Mouse (Mus musculus): ENCODE results near the gene Kif24. TPM values are rescaled to one million over a fixed set of nuclear protein-coding genes. Genes with fewer than 3 reads are reported as not detected.

The Kif24 gene
- total and polyA plus RNA-seq, 3 experiments, result 7.0 to 47.8 (median 21.6) TPM

- ATAC-seq (ENCODE audit: extremely low read depth, insufficient number of reproducible peaks, low FRiP score, poor library complexity, severe bottlenecking) (no peak), DNase-seq (ENCODE audit: low spot score) (no peak)
- Histone ChIP-seq H3K27me3 (ENCODE audit: insufficient read depth, low read length) (no peaks in the 10 kb centered on the region), H3K4me3 (ENCODE audit: low read depth, low read length) (no peak overlapping the region), H3K9me3 (replicated peaks) (no peaks in the 10 kb centered on the region), H3K36me3 (replicated peaks) (peaks cover 70% of the 10 kb centered on the region), H3K4me1 (ENCODE audit: insufficient read depth, low read depth, low read length) (peaks cover 7% of the 10 kb centered on the region)
- TF ChIP-seq POLR2AphosphoS5 (IDR thresholded peaks at IDR 0.05; ENCODE audit: insufficient replicate concordance, low read depth, low read length) (no peak), CTCF (IDR thresholded peaks at IDR 0.05; ENCODE audit: low read depth, low read length) (no peak), TAL1 (conservative IDR thresholded peaks at IDR 0.05; ENCODE audit: low read depth, low read length) (no peak), GATA1 (IDR thresholded peaks at IDR 0.05; ENCODE audit: borderline replicate concordance, low read length) (no peak), GATA2 (IDR thresholded peaks at IDR 0.05; ENCODE audit: borderline replicate concordance, low read depth, low read length) (no peak)
Observed at GRCm38 (mm10) chr4:41442790-41443302, 21.8 kb downstream of the Kif24 start.

- ATAC-seq (ENCODE audit: extremely low read depth, insufficient number of reproducible peaks, low FRiP score, poor library complexity, severe bottlenecking) (no peak), DNase-seq (ENCODE audit: low spot score) (no peak)
- H3K36me3 ChIP-seq (replicated peaks), result peaks cover 60% of the 10 kb centered on the region
- H3K9me3 ChIP-seq (replicated peaks), result no peaks in the 10 kb centered on the region
- TF ChIP-seq GATA1 (IDR thresholded peaks at IDR 0.05; ENCODE audit: borderline replicate concordance, low read length), result no peak
- TF ChIP-seq POLR2AphosphoS5 (IDR thresholded peaks at IDR 0.05; ENCODE audit: insufficient replicate concordance, low read depth, low read length), result no peak
- TF ChIP-seq CTCF (IDR thresholded peaks at IDR 0.05; ENCODE audit: low read depth, low read length), result no peak
- TF ChIP-seq GATA2 (IDR thresholded peaks at IDR 0.05; ENCODE audit: borderline replicate concordance, low read depth, low read length), result no peak
- TF ChIP-seq TAL1 (conservative IDR thresholded peaks at IDR 0.05; ENCODE audit: low read depth, low read length), result no peak
- peaks cover 11% of the 10 kb centered on the region for H3K4me1 ChIP-seq (ENCODE audit: insufficient read depth, low read depth, low read length)
- H3K4me3 ChIP-seq (ENCODE audit: low read depth, low read length), result no peak overlapping the region
- H3K27me3 ChIP-seq (ENCODE audit: insufficient read depth, low read length), result no peaks in the 10 kb centered on the region
Observed at GRCm38 (mm10) chr4:41438931-41439330, 25.8 kb downstream of the Kif24 start.

GRCm38 (mm10) chr4:41416966-41417365, 47.7 kb downstream of the Kif24 start:
- Histone ChIP-seq H3K36me3 (replicated peaks) (peaks cover 59% of the 10 kb centered on the region), H3K4me3 (ENCODE audit: low read depth, low read length) (no peak overlapping the region), H3K9me3 (replicated peaks) (no peaks in the 10 kb centered on the region), H3K4me1 (ENCODE audit: insufficient read depth, low read depth, low read length) (no peaks in the 10 kb centered on the region), H3K27me3 (ENCODE audit: insufficient read depth, low read length) (no peaks in the 10 kb centered on the region)
- DNase-seq (ENCODE audit: low spot score), result no peak
- ATAC-seq (ENCODE audit: extremely low read depth, insufficient number of reproducible peaks, low FRiP score, poor library complexity, severe bottlenecking), result no peak
- TF ChIP-seq GATA1 (IDR thresholded peaks at IDR 0.05; ENCODE audit: borderline replicate concordance, low read length), result no peak
- no peak for TF ChIP-seq GATA2 (IDR thresholded peaks at IDR 0.05; ENCODE audit: borderline replicate concordance, low read depth, low read length)
- TF ChIP-seq POLR2AphosphoS5 (IDR thresholded peaks at IDR 0.05; ENCODE audit: insufficient replicate concordance, low read depth, low read length), result no peak
- TF ChIP-seq CTCF (IDR thresholded peaks at IDR 0.05; ENCODE audit: low read depth, low read length), result no peak
- TF ChIP-seq TAL1 (conservative IDR thresholded peaks at IDR 0.05; ENCODE audit: low read depth, low read length), result no peak

- ATAC-seq (ENCODE audit: extremely low read depth, insufficient number of reproducible peaks, low FRiP score, poor library complexity, severe bottlenecking) (no peak), DNase-seq (ENCODE audit: low spot score) (no peak)
- Histone ChIP-seq H3K4me3 (ENCODE audit: low read depth, low read length) (no peak overlapping the region), H3K36me3 (replicated peaks) (peaks cover 80% of the 10 kb centered on the region), H3K9me3 (replicated peaks) (no peaks in the 10 kb centered on the region), H3K27me3 (ENCODE audit: insufficient read depth, low read length) (no peaks in the 10 kb centered on the region), H3K4me1 (ENCODE audit: insufficient read depth, low read depth, low read length) (no peaks in the 10 kb centered on the region)
- TF ChIP-seq CTCF (IDR thresholded peaks at IDR 0.05; ENCODE audit: low read depth, low read length), result no peak
- no peak for TF ChIP-seq GATA1 (IDR thresholded peaks at IDR 0.05; ENCODE audit: borderline replicate concordance, low read length)
- TF ChIP-seq GATA2 (IDR thresholded peaks at IDR 0.05; ENCODE audit: borderline replicate concordance, low read depth, low read length), result no peak
- no peak for TF ChIP-seq TAL1 (conservative IDR thresholded peaks at IDR 0.05; ENCODE audit: low read depth, low read length)
- TF ChIP-seq POLR2AphosphoS5 (IDR thresholded peaks at IDR 0.05; ENCODE audit: insufficient replicate concordance, low read depth, low read length), result no peak
Observed at GRCm38 (mm10) chr4:41409341-41409740, 55.3 kb downstream of the Kif24 start.

GRCm38 (mm10) chr4:41407353-41407752, 57.3 kb downstream of the Kif24 start:
- ATAC-seq (ENCODE audit: extremely low read depth, insufficient number of reproducible peaks, low FRiP score, poor library complexity, severe bottlenecking) (no peak), DNase-seq (ENCODE audit: low spot score) (no peak)
- TF ChIP-seq GATA1 (IDR thresholded peaks at IDR 0.05; ENCODE audit: borderline replicate concordance, low read length), result no peak
- no peak for TF ChIP-seq GATA2 (IDR thresholded peaks at IDR 0.05; ENCODE audit: borderline replicate concordance, low read depth, low read length)
- no peak for TF ChIP-seq CTCF (IDR thresholded peaks at IDR 0.05; ENCODE audit: low read depth, low read length)
- no peak for TF ChIP-seq TAL1 (conservative IDR thresholded peaks at IDR 0.05; ENCODE audit: low read depth, low read length)
- no peak for TF ChIP-seq POLR2AphosphoS5 (IDR thresholded peaks at IDR 0.05; ENCODE audit: insufficient replicate concordance, low read depth, low read length)
- Histone ChIP-seq H3K4me1 (ENCODE audit: insufficient read depth, low read depth, low read length) (no peaks in the 10 kb centered on the region), H3K4me3 (ENCODE audit: low read depth, low read length) (no peak overlapping the region), H3K36me3 (replicated peaks) (peaks cover 86% of the 10 kb centered on the region), H3K9me3 (replicated peaks) (no peaks in the 10 kb centered on the region), H3K27me3 (ENCODE audit: insufficient read depth, low read length) (no peaks in the 10 kb centered on the region)

GRCm38 (mm10) chr4:41406597-41406996, 58.1 kb downstream of the Kif24 start:
- H3K9me3 ChIP-seq (replicated peaks), result no peaks in the 10 kb centered on the region
- ATAC-seq (ENCODE audit: extremely low read depth, insufficient number of reproducible peaks, low FRiP score, poor library complexity, severe bottlenecking) (no peak), DNase-seq (ENCODE audit: low spot score) (no peak)
- TF ChIP-seq TAL1 (conservative IDR thresholded peaks at IDR 0.05; ENCODE audit: low read depth, low read length) (no peak), GATA1 (IDR thresholded peaks at IDR 0.05; ENCODE audit: borderline replicate concordance, low read length) (no peak), GATA2 (IDR thresholded peaks at IDR 0.05; ENCODE audit: borderline replicate concordance, low read depth, low read length) (no peak), CTCF (IDR thresholded peaks at IDR 0.05; ENCODE audit: low read depth, low read length) (no peak), POLR2AphosphoS5 (IDR thresholded peaks at IDR 0.05; ENCODE audit: insufficient replicate concordance, low read depth, low read length) (no peak)
- 0 out of 2 replicates have a peak, but pooled peaks cover under 1% of the 10 kb centered on the region for H3K4me1 ChIP-seq (ENCODE audit: insufficient read depth, low read depth, low read length)
- no peak overlapping the region for H3K4me3 ChIP-seq (ENCODE audit: low read depth, low read length)
- H3K36me3 ChIP-seq (replicated peaks), result peaks cover 87% of the 10 kb centered on the region
- no peaks in the 10 kb centered on the region for H3K27me3 ChIP-seq (ENCODE audit: insufficient read depth, low read length)

Data from G1E (cell line).